Mouse (Mus musculus): ENCODE measurements around the gene Gna11. TPM values are rescaled to one million over a fixed set of nuclear protein-coding genes. Genes with fewer than 3 reads are reported as not detected.

Gna11 gene
- polyA plus RNA-seq, 1 experiment from 2014 or later = 79.1 TPM

DNA sequence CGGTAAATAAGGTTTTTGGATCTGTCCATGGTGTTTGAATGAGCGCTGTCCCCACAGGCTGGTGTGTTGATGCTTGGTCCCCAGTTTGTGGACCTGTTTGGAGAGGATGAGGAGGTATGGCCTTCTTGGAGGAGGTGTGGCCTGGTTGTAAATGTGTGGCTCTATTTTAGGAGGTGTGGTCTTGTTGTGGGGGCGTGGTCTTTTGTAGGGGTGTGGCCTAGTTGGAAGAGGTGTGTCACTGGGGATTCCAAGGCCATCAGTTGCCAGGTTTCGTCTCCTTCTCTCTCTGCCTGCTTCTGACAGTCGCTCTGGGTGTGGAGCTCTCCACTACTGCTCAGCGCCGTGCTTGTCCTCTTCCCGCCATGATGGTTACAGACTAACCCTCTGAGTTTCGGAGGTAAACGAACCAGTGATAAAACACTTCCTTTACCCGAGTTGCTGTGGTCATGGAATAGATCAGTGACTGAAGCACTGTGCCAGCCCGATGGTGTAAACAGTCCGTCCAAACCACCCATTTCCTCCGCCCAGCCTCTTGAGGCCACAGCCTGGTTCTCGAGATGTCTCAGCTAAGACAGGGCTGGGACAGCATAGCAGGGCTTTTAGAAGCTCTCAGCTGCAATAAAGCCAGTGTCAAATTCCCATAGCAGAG, 39.9 kb downstream of the Gna11 start:
- no peak overlapping the region for H3K4me3 ChIP-seq
- H3K9me3 ChIP-seq = no peaks in the 10 kb centered on the region
- H3K27me3 ChIP-seq (ENCODE audit: insufficient read depth, poor library complexity, severe bottlenecking) = peaks cover 8% of the 10 kb centered on the region
- H3K27ac ChIP-seq = no peak overlapping the region
- no peaks in the 10 kb centered on the region for H3K36me3 ChIP-seq
- DNase-seq (ENCODE audit: low spot score) = no peak
- WGBS = 70% methylated on average over 15 of the region's 15 CpGs
- H3K4me1 ChIP-seq = 0 out of 2 replicates have a peak, but pooled peaks cover 7% of the 10 kb centered on the region

- 8% methylated on average over 36 of the region's 36 CpGs for WGBS
- Histone ChIP-seq H3K27me3 (ENCODE audit: insufficient read depth, poor library complexity, severe bottlenecking) (peaks cover 8% of the 10 kb centered on the region), H3K4me3 (peak overlapping the region; percentile 51), H3K4me1 (peaks cover 17% of the 10 kb centered on the region; the same call in 1 of the 2 replicates), H3K36me3 (no peaks in the 10 kb centered on the region), H3K27ac (0 out of 2 replicates have a peak overlapping the region, but pooled peaks have one; percentile 3), H3K9me3 (no peaks in the 10 kb centered on the region)
- peak; percentile 92 for DNase-seq (ENCODE audit: low spot score)
These were observed 42.3 kb downstream of the Gna11 start for GRCm38 (mm10) chr10:81502658-81503057.

GRCm38 (mm10) chr10:81501863-81502262, 43.1 kb downstream of the Gna11 start:
- Histone ChIP-seq H3K27me3 (ENCODE audit: insufficient read depth, poor library complexity, severe bottlenecking) (peaks cover 8% of the 10 kb centered on the region), H3K4me1 (peaks cover 20% of the 10 kb centered on the region; the same call in 1 of the 2 replicates), H3K4me3 (no peak overlapping the region), H3K36me3 (no peaks in the 10 kb centered on the region), H3K9me3 (no peaks in the 10 kb centered on the region), H3K27ac (no peak overlapping the region)
- 75% methylated on average over 5 of the region's 5 CpGs for WGBS
- DNase-seq (ENCODE audit: low spot score) = no peak

DNA sequence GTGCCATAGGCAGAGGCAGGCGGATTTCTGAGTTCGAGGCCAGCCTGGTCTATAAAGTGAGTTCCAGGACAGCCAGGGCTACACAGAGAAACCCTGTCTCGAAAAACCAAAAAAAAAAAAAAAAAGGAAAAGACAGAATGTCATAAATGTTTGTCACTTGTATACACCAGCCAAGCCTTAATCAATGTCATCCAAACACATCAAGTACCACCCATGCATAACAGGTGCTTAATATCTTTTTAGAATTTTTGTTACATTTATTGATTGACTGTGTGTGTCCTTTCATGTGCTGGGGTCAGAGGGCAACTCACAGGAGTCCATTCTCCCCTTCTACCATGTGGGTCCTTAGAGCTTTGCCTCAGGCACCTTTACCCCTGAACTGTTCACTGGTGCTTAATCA, 45.0 kb downstream of the Gna11 start, which contains the start of gene S1pr4:
S1pr4 (minus strand) TSS at position 101 of the 400 bp plus-strand sequence.
- H3K27ac ChIP-seq = 0 out of 2 replicates have a peak within 1 kb of the TSS, but pooled peaks have one; percentile 49
- no peak for DNase-seq (ENCODE audit: low spot score)
- H3K4me1 ChIP-seq = peaks cover 28% of the 10 kb centered on the region
- no peak within 1 kb of the TSS for H3K4me3 ChIP-seq
- H3K9me3 ChIP-seq = no peaks in the 10 kb centered on the region
- H3K36me3 ChIP-seq = no peaks in the 10 kb centered on the region
- H3K27me3 ChIP-seq (ENCODE audit: insufficient read depth, poor library complexity, severe bottlenecking) = peaks cover 8% of the 10 kb centered on the region
- 72% methylated on average over 3 of the region's 3 CpGs for WGBS

- peaks cover 8% of the 10 kb centered on the region for H3K27me3 ChIP-seq (ENCODE audit: insufficient read depth, poor library complexity, severe bottlenecking)
- H3K4me1 ChIP-seq = peaks cover 34% of the 10 kb centered on the region
- DNase-seq (ENCODE audit: low spot score) = no peak
- no peaks in the 10 kb centered on the region for H3K9me3 ChIP-seq
- no peak overlapping the region for H3K4me3 ChIP-seq
- no peaks in the 10 kb centered on the region for H3K36me3 ChIP-seq
- H3K27ac ChIP-seq = 0 out of 2 replicates have a peak overlapping the region, but pooled peaks have one; percentile 49
- 65% methylated on average over 22 of the region's 23 CpGs for WGBS
These were observed 45.6 kb downstream of the Gna11 start for GRCm38 (mm10) chr10:81499250-81499901.

DNA sequence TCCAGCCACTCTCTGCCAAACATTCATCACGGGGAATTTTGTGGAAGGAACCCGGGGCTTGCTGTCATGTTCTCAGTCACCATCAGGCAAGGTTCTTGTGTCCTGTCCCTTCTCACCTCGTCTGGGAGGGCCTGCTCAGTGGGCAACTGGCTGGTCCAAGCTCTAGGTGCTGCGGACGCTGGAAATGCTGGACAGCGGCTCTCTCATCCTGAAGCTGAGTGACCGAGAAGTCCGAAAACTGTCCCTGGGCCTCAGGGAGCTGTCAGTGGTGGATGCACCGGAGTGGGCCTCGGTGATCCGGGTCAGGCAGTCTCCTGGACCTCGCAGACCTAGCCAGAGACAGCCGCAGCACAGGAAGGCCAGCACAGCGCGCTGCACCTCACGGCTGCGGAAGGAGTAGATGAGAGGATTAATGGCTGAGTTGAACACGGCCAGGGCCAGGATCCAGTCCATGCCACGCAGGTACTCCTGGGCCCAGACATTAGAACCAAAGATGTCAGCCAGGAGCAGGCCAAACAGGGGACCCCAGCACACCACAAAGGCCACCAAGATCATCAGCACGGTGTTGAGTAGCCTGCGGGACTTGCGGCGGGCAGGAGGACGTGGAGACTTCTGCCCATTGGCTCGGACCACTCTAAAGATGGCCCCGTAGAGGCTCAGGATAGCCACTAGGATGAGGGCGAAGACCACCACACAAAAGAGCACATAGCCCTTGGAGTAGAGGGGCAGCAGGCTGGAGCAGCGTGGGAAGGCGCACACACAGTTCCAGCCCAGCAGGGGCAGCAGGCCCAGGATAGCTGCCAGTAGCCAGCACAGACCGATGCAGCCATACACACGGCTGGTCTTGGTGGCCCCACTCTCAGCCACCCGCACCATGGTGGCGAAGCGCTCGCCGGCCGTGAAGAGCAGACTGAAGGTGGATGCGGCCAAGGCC, 46.4 kb downstream of the Gna11 start:
- 80% methylated on average over 38 of the region's 38 CpGs for WGBS
- Histone ChIP-seq H3K4me3 (no peak overlapping the region), H3K27ac (no peak overlapping the region), H3K9me3 (no peaks in the 10 kb centered on the region), H3K36me3 (peaks cover 2% of the 10 kb centered on the region; the same call in 1 of the 2 replicates), H3K27me3 (ENCODE audit: insufficient read depth, poor library complexity, severe bottlenecking) (peaks cover 6% of the 10 kb centered on the region), H3K4me1 (peaks cover 42% of the 10 kb centered on the region)
- DNase-seq (ENCODE audit: low spot score) = no peak

- Histone ChIP-seq H3K27me3 (ENCODE audit: insufficient read depth, poor library complexity, severe bottlenecking) (no peaks in the 10 kb centered on the region), H3K9me3 (no peaks in the 10 kb centered on the region), H3K4me3 (peak overlapping the region; percentile 69; the same call in 1 of the 2 replicates), H3K36me3 (peaks cover 11% of the 10 kb centered on the region), H3K27ac (0 out of 2 replicates have a peak overlapping the region, but pooled peaks have one; percentile 88), H3K4me1 (peaks cover 42% of the 10 kb centered on the region)
- no peak for DNase-seq (ENCODE audit: low spot score)
- WGBS = 79% methylated on average over 17 of the region's 17 CpGs
These were observed 47.4 kb downstream of the Gna11 start for GRCm38 (mm10) chr10:81497401-81498270.

DNA sequence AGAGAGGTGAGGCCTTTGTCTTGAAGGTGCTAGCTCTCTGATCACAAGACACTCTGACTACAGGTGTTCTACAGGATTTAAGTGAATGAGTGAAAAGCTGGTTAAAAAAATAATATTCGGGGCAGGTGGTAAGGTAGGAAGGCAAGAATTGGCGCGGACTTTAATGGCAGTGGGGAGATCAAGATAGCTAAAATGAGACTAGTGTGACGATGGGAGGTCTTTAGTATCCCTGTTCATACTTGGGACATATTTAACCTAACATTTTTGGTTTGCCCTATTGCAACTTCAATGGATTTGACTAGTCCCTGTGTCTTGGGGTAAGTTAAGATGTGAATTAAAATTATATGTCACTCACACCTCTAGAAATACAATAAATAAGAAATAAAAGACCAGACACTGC, 48.0 kb downstream of the Gna11 start:
- DNase-seq (ENCODE audit: low spot score) = no peak
- H3K4me1 ChIP-seq = peaks cover 40% of the 10 kb centered on the region

DNA sequence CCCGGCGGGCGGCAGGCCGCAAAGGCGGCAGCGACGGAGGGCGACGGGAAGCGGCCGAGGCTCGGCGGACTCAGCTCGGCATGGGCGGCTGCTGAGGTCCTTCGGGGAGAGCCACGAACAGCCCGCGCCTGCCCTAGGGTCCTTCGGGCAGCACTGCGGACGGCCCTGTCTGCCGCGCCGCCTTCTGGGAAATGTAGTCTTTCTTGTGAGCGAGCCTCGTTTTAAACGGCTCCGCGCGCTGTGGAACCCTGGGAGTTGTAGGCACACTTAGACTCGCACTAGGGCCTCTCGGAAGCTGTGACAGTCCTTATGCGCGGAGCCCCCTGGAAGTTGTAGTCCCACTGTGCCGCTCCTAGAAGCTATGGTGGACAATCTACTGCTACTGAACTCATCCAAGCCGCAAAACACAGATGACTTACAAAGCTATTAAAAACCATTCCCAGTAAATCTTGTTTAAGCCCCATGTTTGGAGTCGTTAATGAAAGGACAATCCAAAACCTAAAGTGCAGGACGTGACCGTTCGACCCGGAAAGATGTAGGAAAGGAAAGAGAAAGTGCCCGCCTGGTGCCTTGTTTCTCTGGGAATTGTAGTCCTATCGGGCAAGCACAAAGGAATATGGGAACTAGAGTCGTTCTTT, 48.6 kb downstream of the Gna11 start, which contains the start of gene Ncln:
Ncln (minus strand) TSS at position 129 of the 638 bp plus-strand sequence.
- WGBS = under 1% methylated on average over 45 of the region's 45 CpGs
- Histone ChIP-seq H3K9me3 (no peaks in the 10 kb centered on the region), H3K27ac (peak within 1 kb of the TSS; percentile 88), H3K36me3 (peaks cover 24% of the 10 kb centered on the region), H3K4me3 (peak within 1 kb of the TSS; percentile 69), H3K4me1 (peaks cover 40% of the 10 kb centered on the region), H3K27me3 (ENCODE audit: insufficient read depth, poor library complexity, severe bottlenecking) (no peaks in the 10 kb centered on the region)
- DNase-seq (ENCODE audit: low spot score) = peak; percentile 100

More for the DNA sequence above, 48.0 kb downstream of the Gna11 start:
- peaks cover 18% of the 10 kb centered on the region for H3K36me3 ChIP-seq
- peak overlapping the region; percentile 88 for H3K27ac ChIP-seq
- H3K9me3 ChIP-seq = no peaks in the 10 kb centered on the region
- H3K4me3 ChIP-seq = peak overlapping the region; percentile 69
- WGBS = 34% methylated on average over 4 of the region's 4 CpGs
- no peaks in the 10 kb centered on the region for H3K27me3 ChIP-seq (ENCODE audit: insufficient read depth, poor library complexity, severe bottlenecking)

DNA sequence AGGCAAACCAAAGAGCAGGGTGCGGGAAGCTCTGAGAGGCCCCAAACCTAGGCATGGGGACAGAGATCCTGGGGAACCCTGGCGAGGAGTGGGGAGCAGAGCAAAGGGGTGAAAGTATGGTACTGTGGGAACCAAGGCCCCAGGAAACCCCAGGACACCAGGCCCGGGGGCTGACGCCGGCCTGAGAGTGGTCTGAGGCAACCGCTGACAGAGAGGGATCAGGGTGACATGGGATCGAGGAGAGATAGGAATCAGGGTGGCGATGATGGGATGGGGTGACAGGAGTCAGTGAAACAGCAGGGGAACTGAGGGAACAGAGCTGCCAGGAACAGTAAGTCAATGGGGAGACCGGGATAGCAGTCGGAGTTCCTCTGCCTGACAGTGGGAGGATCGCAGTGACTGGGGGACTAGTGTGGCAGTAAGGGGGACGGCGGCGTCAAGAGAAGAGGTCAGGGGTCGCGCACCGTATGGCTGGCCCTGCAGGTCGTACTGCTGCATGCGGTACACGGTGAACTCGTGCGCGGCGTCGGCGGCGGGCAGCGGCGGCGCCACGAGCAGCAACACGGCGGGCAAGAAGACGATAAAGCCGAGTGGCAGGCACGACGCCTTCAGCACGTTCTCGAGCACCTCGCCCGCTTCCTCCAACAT, 49.2 kb downstream of the Gna11 start:
- no peaks in the 10 kb centered on the region for H3K27me3 ChIP-seq (ENCODE audit: insufficient read depth, poor library complexity, severe bottlenecking)
- H3K36me3 ChIP-seq = peaks cover 30% of the 10 kb centered on the region
- no peaks in the 10 kb centered on the region for H3K9me3 ChIP-seq
- peak overlapping the region; percentile 69 for H3K4me3 ChIP-seq
- peak overlapping the region; percentile 88 for H3K27ac ChIP-seq
- H3K4me1 ChIP-seq = peaks cover 40% of the 10 kb centered on the region
- DNase-seq (ENCODE audit: low spot score) = no peak
- WGBS = 2% methylated on average over 41 of the region's 41 CpGs

DNA sequence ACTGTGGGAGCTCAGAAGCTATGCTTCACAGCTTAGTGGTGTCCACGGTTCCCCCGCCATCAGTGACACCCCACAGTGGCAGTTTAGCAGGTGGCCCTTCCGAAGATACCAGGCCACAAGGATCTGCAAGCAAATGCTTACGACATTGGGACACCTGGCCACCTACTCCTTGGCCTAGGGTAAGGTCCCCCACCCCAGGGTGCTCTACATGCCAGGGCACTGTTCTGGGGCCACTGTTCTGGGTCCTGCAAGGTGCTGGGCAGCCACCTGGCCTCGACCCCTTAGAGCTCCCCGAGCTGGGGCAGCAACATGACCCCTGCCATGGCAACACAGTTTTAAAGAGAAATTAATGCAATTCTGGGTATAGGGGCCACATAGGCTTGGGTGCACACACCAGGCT, 49.8 kb downstream of the Gna11 start:
- DNase-seq (ENCODE audit: low spot score) = no peak
- Histone ChIP-seq H3K27me3 (ENCODE audit: insufficient read depth, poor library complexity, severe bottlenecking) (no peaks in the 10 kb centered on the region), H3K36me3 (peaks cover 36% of the 10 kb centered on the region), H3K4me1 (peaks cover 40% of the 10 kb centered on the region), H3K4me3 (peak overlapping the region; percentile 69), H3K27ac (peak overlapping the region; percentile 88), H3K9me3 (no peaks in the 10 kb centered on the region)
- WGBS = 66% methylated on average over 6 of the region's 6 CpGs

All from heart, embryonic 10.5 days (tissue).